9 mouse cellular contexts compared by ENCODE assay signal in genomic region chr8:70682193-70682592, GRCm38 (mm10). TPM values are rescaled to one million over a fixed set of nuclear protein-coding genes. Genes with fewer than 3 reads are reported as not detected.
DNase-seq lines count a peak whose midpoint lies in the region; ATAC-seq and TF ChIP-seq lines count a peak whose summit lies in the region.
"Had no signal": no experiment of that assay in that cellular context is flagged by ENCODE, and none has a peak within 500 bp of the region (broad histone marks: within the 10 kb centered on the region; RNA-seq: fewer than 3 reads in every experiment).

No protein-coding gene starts in this region.

- peak overlapping the region; percentile 12; the same call in 1 of the 2 replicates for H3K4me2 ChIP-seq in forebrain, embryonic 11.5 days (ENCODE audit: low read depth, low read length, severe bottlenecking)
- no peak overlapping the region for H3K4me2 ChIP-seq in forebrain, postnatal 0 days (ENCODE audit: low read depth)
- H3K4me2 ChIP-seq in hindbrain, embryonic 14.5 days (replicated peaks), result 0 out of 2 replicates have a peak overlapping the region, but pooled peaks have one; percentile 10
- H3K4me2 ChIP-seq in lung, embryonic 14.5 days, result peak overlapping the region; percentile 48
- peak overlapping the region; percentile 31 for H3K4me2 ChIP-seq in stomach, postnatal 0 days (replicated peaks; ENCODE audit: low read depth)

- 14% methylated on average over 19 of the region's 19 CpGs for WGBS in forebrain, embryonic 11.5 days
- WGBS in forebrain, postnatal 0 days, result 9% methylated on average over 19 of the region's 19 CpGs
- WGBS in hindbrain, embryonic 14.5 days, result 8% methylated on average over 19 of the region's 19 CpGs
- 3% methylated on average over 19 of the region's 19 CpGs for WGBS in lung, embryonic 14.5 days
- WGBS in stomach, postnatal 0 days, result 3% methylated on average over 19 of the region's 19 CpGs

- no peaks in the 10 kb centered on the region for H3K27me3 ChIP-seq in forebrain, embryonic 11.5 days (ENCODE audit: control insufficient read depth, insufficient read depth, low read length)
- no peaks in the 10 kb centered on the region for H3K27me3 ChIP-seq in forebrain, postnatal 0 days (ENCODE audit: insufficient read depth, low read length)
- H3K27me3 ChIP-seq in Patski, result no peaks in the 10 kb centered on the region
- no peaks in the 10 kb centered on the region for H3K27me3 ChIP-seq in hindbrain, embryonic 14.5 days (ENCODE audit: control insufficient read depth, insufficient read depth, low read length)
- H3K27me3 ChIP-seq in lung, embryonic 14.5 days (ENCODE audit: insufficient read depth, low read length), result no peaks in the 10 kb centered on the region
- no peaks in the 10 kb centered on the region for H3K27me3 ChIP-seq in stomach, postnatal 0 days (ENCODE audit: control insufficient read depth, insufficient read depth, low read length)

- TF ChIP-seq EP300 in stomach, postnatal 0 days (optimal IDR thresholded peaks at IDR 0.05), result no peak

- POLR2A ChIA-PET in Patski (lab: Charles Lee), result interaction anchor here (1.0 to 1.6 kb wide), 2 partner anchors 16 to 19 kb away, joined by 4 to 11 read pairs; partner anchors contain the start of gene Jund

- CTCF ChIA-PET in Patski (lab: Charles Lee), result interaction anchor here (1.0 to 3.6 kb wide), 3 partner anchors 10 to 18 kb away, joined by 3 to 18 read pairs (median 5); partner anchors contain the start of genes Jund and Lsm4

- no peak overlapping the region for H3K27ac ChIP-seq in forebrain, embryonic 11.5 days (ENCODE audit: low read depth, low read length)
- no peak overlapping the region for H3K27ac ChIP-seq in forebrain, postnatal 0 days (ENCODE audit: low read depth, low read length)
- H3K27ac ChIP-seq in gastrocnemius, adult 2 months, result peak overlapping the region; percentile 88
- H3K27ac ChIP-seq in hindbrain, embryonic 14.5 days, result no peak overlapping the region
- no peak overlapping the region; the same call in 1 of the 2 replicates for H3K27ac ChIP-seq in lung, embryonic 14.5 days (ENCODE audit: low read depth)
- peak overlapping the region; percentile 91 for H3K27ac ChIP-seq in stomach, postnatal 0 days (replicated peaks)

- TF ChIP-seq CTCF in forebrain, postnatal 0 days (IDR thresholded peaks at IDR 0.05; ENCODE audit: low read depth), result no peak
- TF ChIP-seq CTCF in Patski (IDR thresholded peaks at IDR 0.05), result no peak
- peak; percentile 43 for TF ChIP-seq CTCF in gastrocnemius, adult 2 months (IDR thresholded peaks at IDR 0.05)
- peak; percentile 41 for TF ChIP-seq CTCF in lung, embryonic 14.5 days (IDR thresholded peaks at IDR 0.05; ENCODE audit: low read depth)
- TF ChIP-seq CTCF in stomach, postnatal 0 days (IDR thresholded peaks at IDR 0.05; ENCODE audit: low read depth), result peak; percentile 58

- no peak; the same call in 1 of the 2 replicates for ATAC-seq in forebrain, embryonic 11.5 days (replicated peaks; ENCODE audit: low FRiP score)
- no peak for ATAC-seq in forebrain, postnatal 0 days
- peak; percentile 89 for ATAC-seq in Patski
- no peak; the same call in 1 of the 2 replicates for ATAC-seq in hindbrain, embryonic 14.5 days (ENCODE audit: low FRiP score)
- peak; percentile 66 for ATAC-seq in lung, embryonic 14.5 days (ENCODE audit: insufficient read depth)
- peak; percentile 84 for ATAC-seq in stomach, postnatal 0 days (ENCODE audit: low FRiP score, low TSS enrichment)

- no peaks in the 10 kb centered on the region for H3K9me3 ChIP-seq in forebrain, embryonic 11.5 days (ENCODE audit: control insufficient read depth, low read length)
- H3K9me3 ChIP-seq in forebrain, postnatal 0 days (ENCODE audit: low read length), result no peaks in the 10 kb centered on the region
- no peaks in the 10 kb centered on the region for H3K9me3 ChIP-seq in hindbrain, embryonic 14.5 days (ENCODE audit: control insufficient read depth, low read length)
- no peaks in the 10 kb centered on the region for H3K9me3 ChIP-seq in lung, embryonic 14.5 days (ENCODE audit: low read depth, low read length)
- H3K9me3 ChIP-seq in stomach, postnatal 0 days (ENCODE audit: control insufficient read depth, low read length), result no peaks in the 10 kb centered on the region

- H3K9ac ChIP-seq in forebrain, embryonic 11.5 days (ENCODE audit: low read length), result peak overlapping the region; percentile 41
- H3K9ac ChIP-seq in forebrain, postnatal 0 days, result no peak overlapping the region
- no peak overlapping the region for H3K9ac ChIP-seq in hindbrain, embryonic 14.5 days
- H3K9ac ChIP-seq in lung, embryonic 14.5 days, result peak overlapping the region; percentile 46
- peak overlapping the region; percentile 38; the same call in 1 of the 2 replicates for H3K9ac ChIP-seq in stomach, postnatal 0 days (ENCODE audit: low read length)

- H3K4me1 ChIP-seq in forebrain, embryonic 11.5 days (replicated peaks; ENCODE audit: control insufficient read depth, insufficient read depth, low read length), result peaks cover 3% of the 10 kb centered on the region; the same call in 1 of the 2 replicates
- H3K4me1 ChIP-seq in forebrain, postnatal 0 days (ENCODE audit: insufficient read depth), result no peaks in the 10 kb centered on the region
- H3K4me1 ChIP-seq in hindbrain, embryonic 14.5 days (replicated peaks; ENCODE audit: control insufficient read depth, insufficient read depth, low read length), result 0 out of 2 replicates have a peak, but pooled peaks cover 3% of the 10 kb centered on the region
- peaks cover 4% of the 10 kb centered on the region; the same call in 1 of the 2 replicates for H3K4me1 ChIP-seq in lung, embryonic 14.5 days (ENCODE audit: insufficient read depth)
- peaks cover 4% of the 10 kb centered on the region for H3K4me1 ChIP-seq in stomach, postnatal 0 days (replicated peaks; ENCODE audit: control insufficient read depth, insufficient read depth)

- no peak overlapping the region for H3K4me3 ChIP-seq in forebrain, embryonic 11.5 days (ENCODE audit: low read depth, low read length)
- H3K4me3 ChIP-seq in forebrain, postnatal 0 days (ENCODE audit: low read depth, low read length), result no peak overlapping the region
- peak overlapping the region; percentile 58 for H3K4me3 ChIP-seq in gastrocnemius, adult 2 months
- H3K4me3 ChIP-seq in hindbrain, embryonic 14.5 days (replicated peaks; ENCODE audit: low read length), result no peak overlapping the region
- H3K4me3 ChIP-seq in lung, embryonic 14.5 days (ENCODE audit: low read depth, low read length), result peak overlapping the region; percentile 3; the same call in 1 of the 2 replicates
- no peak overlapping the region for H3K4me3 ChIP-seq in stomach, postnatal 0 days (ENCODE audit: low read depth, low read length)

- no peak for DNase-seq in forebrain, embryonic 11.5 days (ENCODE audit: low spot score)
- no peak for DNase-seq in forebrain, postnatal 0 days
- no peak for DNase-seq in Patski (ENCODE audit: low read depth, low spot score)
- peak; percentile 93 for DNase-seq in gastrocnemius, adult 2 months
- DNase-seq in hindbrain, embryonic 14.5 days (ENCODE audit: low spot score), result no peak
- DNase-seq in lung, embryonic 14.5 days, result peak; percentile 70
- DNase-seq in stomach, postnatal 0 days (ENCODE audit: low spot score), result peak; percentile 89
- DNase-seq in layer of hippocampus, postnatal 25 days (ENCODE audit: extremely low spot score in 1 of 2, low spot score in 1 of 2), result no peak

- intact Hi-C loops in gastrocnemius, adult 2 months (cut with DNase I), result no loop called here

- in situ Hi-C loops in Patski (cut with MboI; ENCODE audit: low pct_unique_long_range_greater_than_20kb), result no loop called here

- H3K36me3 ChIP-seq in forebrain, embryonic 11.5 days (ENCODE audit: control insufficient read depth, insufficient read depth, low read length), result peaks cover 15% of the 10 kb centered on the region; the same call in 1 of the 2 replicates
- peaks cover 24% of the 10 kb centered on the region for H3K36me3 ChIP-seq in forebrain, postnatal 0 days (ENCODE audit: insufficient read depth)
- peaks cover 12% of the 10 kb centered on the region for H3K36me3 ChIP-seq in hindbrain, embryonic 14.5 days (replicated peaks; ENCODE audit: control insufficient read depth, insufficient read depth)
- H3K36me3 ChIP-seq in lung, embryonic 14.5 days (ENCODE audit: insufficient read depth), result peaks cover 25% of the 10 kb centered on the region
- H3K36me3 ChIP-seq in stomach, postnatal 0 days (ENCODE audit: control insufficient read depth, insufficient read depth, low read length), result 0 out of 2 replicates have a peak, but pooled peaks cover 3% of the 10 kb centered on the region

RNA-seq across cellular contexts. Expression of gene Lsm4, which starts 9.1 kb away (rescaled TPM):
- 318 and 346 TPM in 2 replicates for polyA plus RNA-seq in forebrain, embryonic 11.5 days (2014; fragmentation: Nextera tagmentation; extraction: Ambion mirVana)
- 93.7 and 140 TPM in 2 replicates for total RNA-seq in forebrain, postnatal 0 days (2014; rRNA removed)
- 177 and 231 TPM in 2 replicates for polyA plus RNA-seq in forebrain, postnatal 0 days (2015; fragmentation: Nextera tagmentation; extraction: Ambion mirVana)
- polyA plus RNA-seq in Patski (2021), result 189 TPM
- total RNA-seq in gastrocnemius, adult 2 months (2021), result 10 to 100 TPM; 61.7 to 65.6 TPM
- 180 and 197 TPM in 2 replicates for polyA plus RNA-seq in hindbrain, embryonic 14.5 days (2014; fragmentation: Nextera tagmentation; extraction: Ambion mirVana)
- polyA plus RNA-seq in lung, embryonic 14.5 days (2014; fragmentation: Nextera tagmentation; extraction: Ambion mirVana), result 305 and 327 TPM in 2 replicates
- 141 and 147 TPM in 2 replicates for polyA plus RNA-seq in stomach, postnatal 0 days (2015; fragmentation: Nextera tagmentation; extraction: Ambion mirVana)
- total RNA-seq in layer of hippocampus, postnatal 25 days (2021), result 10 to 100 TPM; 66.2 to 67.4 TPM

RNA-seq across cellular contexts. Expression of gene Jund, which starts 16.6 kb away (rescaled TPM):
- polyA plus RNA-seq in forebrain, embryonic 11.5 days (2014; fragmentation: Nextera tagmentation; extraction: Ambion mirVana), result 128 and 157 TPM in 2 replicates
- total RNA-seq in forebrain, postnatal 0 days (2014; rRNA removed), result 333 and 392 TPM in 2 replicates
- 108 and 114 TPM in 2 replicates for polyA plus RNA-seq in forebrain, postnatal 0 days (2015; fragmentation: Nextera tagmentation; extraction: Ambion mirVana)
- polyA plus RNA-seq in Patski (2021), result 376 TPM
- 10 to 100 TPM; 35.5 to 54.5 TPM for total RNA-seq in gastrocnemius, adult 2 months (2021)
- 128 and 144 TPM in 2 replicates for polyA plus RNA-seq in hindbrain, embryonic 14.5 days (2014; fragmentation: Nextera tagmentation; extraction: Ambion mirVana)
- polyA plus RNA-seq in lung, embryonic 14.5 days (2014; fragmentation: Nextera tagmentation; extraction: Ambion mirVana), result 70.1 and 72.9 TPM in 2 replicates
- polyA plus RNA-seq in stomach, postnatal 0 days (2015; fragmentation: Nextera tagmentation; extraction: Ambion mirVana), result 78.3 and 108 TPM in 2 replicates
- total RNA-seq in layer of hippocampus, postnatal 25 days (2021), result 100 to 1,000 TPM; 181 to 194 TPM

RNA-seq across cellular contexts. Expression of gene Iqcn, which starts 21.1 kb away (rescaled TPM):
- not detected in 2 replicates for polyA plus RNA-seq in forebrain, embryonic 11.5 days (2014; fragmentation: Nextera tagmentation; extraction: Ambion mirVana)
- 0.33 TPM in 1 of 2 replicates, not detected in the other for total RNA-seq in forebrain, postnatal 0 days (2014; rRNA removed)
- 0.03 and 0.08 TPM in 2 replicates for polyA plus RNA-seq in forebrain, postnatal 0 days (2015; fragmentation: Nextera tagmentation; extraction: Ambion mirVana)
- polyA plus RNA-seq in Patski (2021), result 0.06 TPM
- not detected for total RNA-seq in gastrocnemius, adult 2 months (2021)
- polyA plus RNA-seq in hindbrain, embryonic 14.5 days (2014; fragmentation: Nextera tagmentation; extraction: Ambion mirVana), result 0.07 and 0.15 TPM in 2 replicates
- 0.04 TPM in 1 of 2 replicates, not detected in the other for polyA plus RNA-seq in lung, embryonic 14.5 days (2014; fragmentation: Nextera tagmentation; extraction: Ambion mirVana)
- polyA plus RNA-seq in stomach, postnatal 0 days (2015; fragmentation: Nextera tagmentation; extraction: Ambion mirVana), result 0.05 TPM in 1 of 2 replicates, not detected in the other
- total RNA-seq in layer of hippocampus, postnatal 25 days (2021), result under 1 TPM; 0.05 to 0.12 TPM

RNA-seq across cellular contexts. Expression of gene Pgpep1, which starts 22.0 kb away (rescaled TPM):
- 70.9 and 73.8 TPM in 2 replicates for polyA plus RNA-seq in forebrain, embryonic 11.5 days (2014; fragmentation: Nextera tagmentation; extraction: Ambion mirVana)
- total RNA-seq in forebrain, postnatal 0 days (2014; rRNA removed), result 22.1 and 23.8 TPM in 2 replicates
- polyA plus RNA-seq in forebrain, postnatal 0 days (2015; fragmentation: Nextera tagmentation; extraction: Ambion mirVana), result 22.1 and 26.1 TPM in 2 replicates
- polyA plus RNA-seq in Patski (2021), result 116 TPM
- total RNA-seq in gastrocnemius, adult 2 months (2021), result 10 to 100 TPM in 1 of 2 experiments, 1 to 10 TPM in 1; 9.3 to 22.5 TPM
- 74.0 and 89.3 TPM in 2 replicates for polyA plus RNA-seq in hindbrain, embryonic 14.5 days (2014; fragmentation: Nextera tagmentation; extraction: Ambion mirVana)
- 46.6 and 48.2 TPM in 2 replicates for polyA plus RNA-seq in lung, embryonic 14.5 days (2014; fragmentation: Nextera tagmentation; extraction: Ambion mirVana)
- 23.3 and 25.2 TPM in 2 replicates for polyA plus RNA-seq in stomach, postnatal 0 days (2015; fragmentation: Nextera tagmentation; extraction: Ambion mirVana)
- 10 to 100 TPM; 21.1 to 25.1 TPM for total RNA-seq in layer of hippocampus, postnatal 25 days (2021)

RNA-seq across cellular contexts. Expression of gene Gm3336, which starts 36.1 kb away (rescaled TPM):
- not detected in 2 replicates for polyA plus RNA-seq in forebrain, embryonic 11.5 days (2014; fragmentation: Nextera tagmentation; extraction: Ambion mirVana)
- total RNA-seq in forebrain, postnatal 0 days (2014; rRNA removed), result not detected in 2 replicates
- polyA plus RNA-seq in forebrain, postnatal 0 days (2015; fragmentation: Nextera tagmentation; extraction: Ambion mirVana), result not detected in 2 replicates
- 1.1 TPM for polyA plus RNA-seq in Patski (2021)
- not detected for total RNA-seq in gastrocnemius, adult 2 months (2021)
- polyA plus RNA-seq in hindbrain, embryonic 14.5 days (2014; fragmentation: Nextera tagmentation; extraction: Ambion mirVana), result not detected in 2 replicates
- polyA plus RNA-seq in lung, embryonic 14.5 days (2014; fragmentation: Nextera tagmentation; extraction: Ambion mirVana), result not detected in 2 replicates
- 29.7 and 32.2 TPM in 2 replicates for polyA plus RNA-seq in stomach, postnatal 0 days (2015; fragmentation: Nextera tagmentation; extraction: Ambion mirVana)
- total RNA-seq in layer of hippocampus, postnatal 25 days (2021), result not detected
- total RNA-seq: hematopoietic stem cell, adult 5-6 weeks had no signal

Comparison
In these comparisons a context has a peak if more than half of its experiments do, and no peak if none do; other contexts are left out.
1. H3K9ac ChIP-seq: peak in forebrain, embryonic 11.5 days (single experiment), lung, embryonic 14.5 days (single experiment) and stomach, postnatal 0 days (single experiment); none in forebrain, postnatal 0 days (single experiment) and hindbrain, embryonic 14.5 days (single experiment).
2. ATAC-seq: peak in Patski (single experiment), lung, embryonic 14.5 days (single experiment) and stomach, postnatal 0 days (single experiment); none in forebrain, embryonic 11.5 days (single experiment), forebrain, postnatal 0 days (single experiment) and hindbrain, embryonic 14.5 days (single experiment).
3. DNase-seq: peak in gastrocnemius, adult 2 months (single experiment), lung, embryonic 14.5 days (single experiment) and stomach, postnatal 0 days (single experiment); none in forebrain, embryonic 11.5 days (single experiment), forebrain, postnatal 0 days (single experiment), Patski (single experiment), hindbrain, embryonic 14.5 days (single experiment) and layer of hippocampus, postnatal 25 days (0 of 2).
4. H3K27ac ChIP-seq: peak in gastrocnemius, adult 2 months (single experiment) and stomach, postnatal 0 days (single experiment); none in forebrain, embryonic 11.5 days (single experiment), forebrain, postnatal 0 days (single experiment), hindbrain, embryonic 14.5 days (single experiment) and lung, embryonic 14.5 days (single experiment).
5. H3K4me3 ChIP-seq: peak in gastrocnemius, adult 2 months (single experiment) and lung, embryonic 14.5 days (single experiment); none in forebrain, embryonic 11.5 days (single experiment), forebrain, postnatal 0 days (single experiment), hindbrain, embryonic 14.5 days (single experiment) and stomach, postnatal 0 days (single experiment).
6. CTCF ChIP-seq: peak in gastrocnemius, adult 2 months (single experiment), lung, embryonic 14.5 days (single experiment) and stomach, postnatal 0 days (single experiment); none in forebrain, postnatal 0 days (single experiment) and Patski (single experiment).